8 mouse cellular contexts compared by ENCODE assay signal in genomic region chr3:104441870-104442283, GRCm38 (mm10).
DNase-seq lines count a peak whose midpoint lies in the region; ATAC-seq and TF ChIP-seq lines count a peak whose summit lies in the region.

No protein-coding gene starts in this region.

- no peaks in the 10 kb centered on the region for H3K36me3 ChIP-seq in MEL (ENCODE audit: control insufficient read depth in 1 of 2, insufficient read depth in 2 of 2, low read length in 2 of 2)
- H3K36me3 ChIP-seq in hindbrain, embryonic 10.5 days, result no peaks in the 10 kb centered on the region
- no peaks in the 10 kb centered on the region for H3K36me3 ChIP-seq in lung, postnatal 0 days (ENCODE audit: insufficient read depth, low read length)

- under 1% methylated on average over 15 of the region's 15 CpGs for WGBS in cerebellum, adult 2 months
- 17% methylated on average over 15 of the region's 15 CpGs for WGBS in hindbrain, embryonic 10.5 days
- 2% methylated on average over 15 of the region's 15 CpGs for WGBS in lung, postnatal 0 days

- peak; percentile 82 for DNase-seq in MEL (ENCODE audit: low read depth, low spot score)
- peak; percentile 91 to 96 for DNase-seq in cerebellum, adult 2 months
- DNase-seq in hindbrain, embryonic 10.5 days (ENCODE audit: low spot score), result peak; percentile 96
- peak; percentile 92 for DNase-seq in layer of hippocampus, adult 9-11 months
- DNase-seq in lung, postnatal 0 days (ENCODE audit: low spot score), result peak; percentile 98
- DNase-seq in ovary, postnatal 14 days (ENCODE audit: low spot score), result peak; percentile 98
- DNase-seq in thymus, postnatal 14 days, result peak; percentile 94

- TF ChIP-seq POLR2A in MEL (IDR thresholded peaks at IDR 0.05; ENCODE audit: control insufficient read depth in 1 of 2, insufficient read depth in 1 of 2, low read depth in 1 of 2, low read length in 2 of 2, poor library complexity in 1 of 2), result no peak
- TF ChIP-seq POLR2A in cerebellum, adult 2 months (IDR thresholded peaks at IDR 0.05; ENCODE audit: borderline replicate concordance, insufficient read depth, low read length), result peak; percentile 20; the same call in 1 of the 2 replicates

- peaks cover 0 to 5% of the 10 kb centered on the region in 2 experiments; a peak in 2 of 4 replicates for H3K4me1 ChIP-seq in MEL (ENCODE audit: control insufficient read depth in 1 of 2, insufficient read depth in 2 of 2, low read length in 2 of 2)
- peaks cover 18% of the 10 kb centered on the region for H3K4me1 ChIP-seq in cerebellum, adult 2 months (ENCODE audit: control insufficient read depth, insufficient read depth, low read length)
- peaks cover 10% of the 10 kb centered on the region; the same call in 1 of the 2 replicates for H3K4me1 ChIP-seq in hindbrain, embryonic 10.5 days (replicated peaks)
- peaks cover 21% of the 10 kb centered on the region; the same call in 1 of the 2 replicates for H3K4me1 ChIP-seq in lung, postnatal 0 days (ENCODE audit: insufficient read depth, low read depth, low read length)

- no peaks in the 10 kb centered on the region; a peak in 1 of 4 replicates for H3K27me3 ChIP-seq in MEL (ENCODE audit: control insufficient read depth in 1 of 2, insufficient read depth in 2 of 2, low read length in 2 of 2)
- no peaks in the 10 kb centered on the region for H3K27me3 ChIP-seq in cerebellum, adult 2 months (ENCODE audit: control insufficient read depth, insufficient read depth, low read length)
- H3K27me3 ChIP-seq in hindbrain, embryonic 10.5 days (ENCODE audit: insufficient read depth, poor library complexity, severe bottlenecking), result no peaks in the 10 kb centered on the region
- no peaks in the 10 kb centered on the region for H3K27me3 ChIP-seq in lung, postnatal 0 days (replicated peaks; ENCODE audit: insufficient read depth, low read length)

- no peak for TF ChIP-seq EP300 in MEL (IDR thresholded peaks at IDR 0.05; ENCODE audit: low read depth in 1 of 2, low read length in 2 of 2)
- TF ChIP-seq EP300 in lung, postnatal 0 days (IDR thresholded peaks at IDR 0.05), result peak; percentile 93

- ATAC-seq in frontal cortex, adult (ENCODE audit: low TSS enrichment), result peak; percentile 72
- peak; percentile 96 for ATAC-seq in lung, postnatal 0 days

- no peaks in the 10 kb centered on the region for H3K79me2 ChIP-seq in MEL (ENCODE audit: control insufficient read depth, insufficient read depth, low read length, poor library complexity)

- H3K9me3 ChIP-seq in MEL (replicated peaks; ENCODE audit: insufficient read depth, low read length), result no peaks in the 10 kb centered on the region
- no peaks in the 10 kb centered on the region for H3K9me3 ChIP-seq in hindbrain, embryonic 10.5 days
- H3K9me3 ChIP-seq in lung, postnatal 0 days (ENCODE audit: low read length), result no peaks in the 10 kb centered on the region

- peak overlapping the region; percentile 28 for H3K9ac ChIP-seq in MEL (ENCODE audit: control insufficient read depth, low read depth, low read length, poor library complexity, severe bottlenecking)
- H3K9ac ChIP-seq in lung, postnatal 0 days (replicated peaks; ENCODE audit: low read depth), result no peak overlapping the region

- H3K4me2 ChIP-seq in lung, postnatal 0 days (replicated peaks; ENCODE audit: low read depth, low read length), result peak overlapping the region; percentile 43

- peak overlapping the region in 1 of 2 experiments; percentile 17; a peak in 1 of 4 replicates for H3K4me3 ChIP-seq in MEL (ENCODE audit: control insufficient read depth in 1 of 2, insufficient read depth in 1 of 2, low read depth in 2 of 2, low read length in 2 of 2)
- H3K4me3 ChIP-seq in cerebellum, adult 2 months (replicated peaks; ENCODE audit: insufficient read depth, low read depth, low read length), result peak overlapping the region; percentile 39
- H3K4me3 ChIP-seq in hindbrain, embryonic 10.5 days, result peak overlapping the region; percentile 37; the same call in 1 of the 2 replicates
- peak overlapping the region; percentile 9; the same call in 1 of the 2 replicates for H3K4me3 ChIP-seq in lung, postnatal 0 days (ENCODE audit: low read depth, low read length)

- TF ChIP-seq CTCF in MEL (IDR thresholded peaks at IDR 0.05 in 2 of 3, conservative IDR thresholded peaks at IDR 0.05 in 1 of 3; ENCODE audit: control insufficient read depth in 1 of 3, insufficient read depth in 1 of 3, low read depth in 2 of 3, low read length in 3 of 3, poor library complexity in 1 of 3, severe bottlenecking in 1 of 3), result peak; percentile 62 to 98 (median 95)
- peak; percentile 90 for TF ChIP-seq CTCF in cerebellum, adult 2 months (IDR thresholded peaks at IDR 0.05; ENCODE audit: borderline replicate concordance, insufficient read depth, low read depth, low read length)
- peak; percentile 99 for TF ChIP-seq CTCF in lung, postnatal 0 days (IDR thresholded peaks at IDR 0.05)

- H3K27ac ChIP-seq in MEL (ENCODE audit: control insufficient read depth, low read depth, low read length), result no peak overlapping the region
- no peak overlapping the region for H3K27ac ChIP-seq in cerebellum, adult 2 months (ENCODE audit: insufficient read depth, low read length)
- peak overlapping the region; percentile 93 for H3K27ac ChIP-seq in hindbrain, embryonic 10.5 days
- peak overlapping the region; percentile 91 for H3K27ac ChIP-seq in lung, postnatal 0 days (ENCODE audit: low read length)

- TF ChIP-seq RAD21 in MEL (IDR thresholded peaks at IDR 0.05; ENCODE audit: low read depth, low read length), result peak; percentile 87

TF ChIP-seq in MEL, 35 proteins besides CTCF, POLR2A, EP300 and RAD21:
- TF ChIP-seq BHLHE40 (IDR thresholded peaks at IDR 0.05; ENCODE audit: borderline replicate concordance, low read depth, low read length) (no peak), ZC3H11A (IDR thresholded peaks at IDR 0.05; ENCODE audit: low read depth, low read length) (peak; percentile 75), MAFK (IDR thresholded peaks at IDR 0.05; ENCODE audit: borderline replicate concordance, low read depth, low read length) (no peak), MYB (IDR thresholded peaks at IDR 0.05; ENCODE audit: low read depth, low read length) (no peak), GATA1 (IDR thresholded peaks at IDR 0.05; ENCODE audit: low read depth, low read length) (no peak), UBTF (IDR thresholded peaks at IDR 0.05; ENCODE audit: borderline replicate concordance, insufficient read depth, low read depth, low read length) (no peak), SMC3 (IDR thresholded peaks at IDR 0.05; ENCODE audit: low read depth, low read length) (peak; percentile 86)
TF ChIP-seq in MEL: peak in this region for 2.

Comparison
In these comparisons a context has a peak if more than half of its experiments do, and no peak if none do; other contexts are left out.
1. H3K27ac ChIP-seq: peak in hindbrain, embryonic 10.5 days (single experiment) and lung, postnatal 0 days (single experiment); none in MEL (single experiment) and cerebellum, adult 2 months (single experiment).
2. Peak in every context shown above with its lines, with median percentiles within 50 percentile points of each other: DNase-seq and CTCF ChIP-seq.